Mouse (Mus musculus): ENCODE measurements around the gene Agbl2. TPM values are rescaled to one million over a fixed set of nuclear protein-coding genes. Genes with fewer than 3 reads are reported as not detected.

Agbl2 gene
- polyA plus RNA-seq, 1 experiment = not detected

DNA sequence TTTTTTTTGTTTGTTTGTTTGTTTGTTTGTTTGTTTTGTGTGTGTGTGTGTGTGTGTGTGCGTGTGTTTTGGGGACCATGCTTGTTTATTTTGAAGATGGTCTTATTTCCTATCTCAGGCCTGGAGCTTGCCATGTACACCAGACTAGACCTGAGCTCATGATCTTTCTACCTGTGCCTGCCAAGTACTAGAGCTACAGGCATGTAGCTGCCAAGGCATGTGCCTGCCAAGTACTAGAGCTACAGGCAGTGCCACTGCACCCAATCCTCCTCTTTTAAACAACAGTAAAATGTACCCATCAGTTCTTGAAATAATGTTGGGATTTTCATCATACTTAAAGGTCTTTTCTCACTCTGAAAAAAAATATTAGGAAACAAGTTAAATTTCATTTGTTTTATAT lies 91.5 kb downstream of the Agbl2 start:
- no peaks in the 10 kb centered on the region for H3K36me3 ChIP-seq (ENCODE audit: control insufficient read depth, insufficient read depth)
- no peaks in the 10 kb centered on the region for H3K27me3 ChIP-seq (ENCODE audit: control insufficient read depth, insufficient read depth, insufficient read length)
- no peaks in the 10 kb centered on the region for H3K79me3 ChIP-seq (ENCODE audit: low read depth)
- H3ac ChIP-seq (ENCODE audit: control insufficient read depth, insufficient read length, low read depth) = no peak overlapping the region
- H3K4me3 ChIP-seq (ENCODE audit: insufficient read depth, poor library complexity, severe bottlenecking) = no peak overlapping the region
- no peaks in the 10 kb centered on the region for H3K79me2 ChIP-seq (ENCODE audit: control insufficient read depth, insufficient read depth)
- TF ChIP-seq MYOG (IDR thresholded peaks at IDR 0.05; ENCODE audit: control insufficient read depth, extremely low read depth, insufficient read length) = no peak
- TF ChIP-seq MYOD1 (IDR thresholded peaks at IDR 0.05; ENCODE audit: control insufficient read depth, insufficient read length, low read depth) = no peak
- TF ChIP-seq FOSL1 (IDR thresholded peaks at IDR 0.05; ENCODE audit: insufficient read depth, low read length, poor library complexity, severe bottlenecking) = no peak
- no peak for TF ChIP-seq CEBPB (IDR thresholded peaks at IDR 0.05; ENCODE audit: low read depth)
- TF ChIP-seq MAX (IDR thresholded peaks at IDR 0.05) = no peak
- TF ChIP-seq USF1 (IDR thresholded peaks at IDR 0.05; ENCODE audit: low read depth) = no peak
- no peak for TF ChIP-seq CTCF (IDR thresholded peaks at IDR 0.05; ENCODE audit: control insufficient read depth, insufficient read depth, insufficient read length)

DNA sequence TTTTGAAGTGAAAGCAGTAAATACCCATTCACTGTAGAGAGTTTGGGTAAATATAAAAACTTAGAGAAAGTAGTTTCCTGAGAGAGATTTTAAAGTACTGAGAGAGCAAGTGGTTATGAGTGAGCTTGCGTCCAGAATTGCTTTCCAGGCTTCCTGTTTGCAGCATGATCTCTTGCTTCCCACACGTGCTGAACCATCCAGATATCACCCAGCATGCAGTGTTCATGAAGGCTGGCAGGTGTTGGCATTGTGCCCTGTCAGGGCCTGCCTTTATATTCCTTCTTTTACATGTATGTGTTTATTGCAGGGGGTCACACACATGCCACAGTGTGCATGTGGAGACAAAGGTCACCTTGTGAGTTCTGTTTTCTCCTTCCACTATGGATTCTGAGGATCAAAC lies 92.7 kb downstream of the Agbl2 start:
- Histone ChIP-seq H3K4me3 (ENCODE audit: insufficient read depth, poor library complexity, severe bottlenecking) (no peak overlapping the region), H3K36me3 (ENCODE audit: control insufficient read depth, insufficient read depth) (no peaks in the 10 kb centered on the region), H3K27me3 (ENCODE audit: control insufficient read depth, insufficient read depth, insufficient read length) (peaks cover 3% of the 10 kb centered on the region), H3ac (ENCODE audit: control insufficient read depth, insufficient read length, low read depth) (no peak overlapping the region), H3K79me3 (ENCODE audit: low read depth) (no peaks in the 10 kb centered on the region), H3K79me2 (ENCODE audit: control insufficient read depth, insufficient read depth) (no peaks in the 10 kb centered on the region)
- TF ChIP-seq MYOG (IDR thresholded peaks at IDR 0.05; ENCODE audit: control insufficient read depth, extremely low read depth, insufficient read length) = no peak
- TF ChIP-seq MAX (IDR thresholded peaks at IDR 0.05) = no peak
- no peak for TF ChIP-seq CTCF (IDR thresholded peaks at IDR 0.05; ENCODE audit: control insufficient read depth, insufficient read depth, insufficient read length)
- TF ChIP-seq USF1 (IDR thresholded peaks at IDR 0.05; ENCODE audit: low read depth) = no peak
- TF ChIP-seq MYOD1 (IDR thresholded peaks at IDR 0.05; ENCODE audit: control insufficient read depth, insufficient read length, low read depth) = no peak
- no peak for TF ChIP-seq CEBPB (IDR thresholded peaks at IDR 0.05; ENCODE audit: low read depth)
- no peak for TF ChIP-seq FOSL1 (IDR thresholded peaks at IDR 0.05; ENCODE audit: insufficient read depth, low read length, poor library complexity, severe bottlenecking)

DNA sequence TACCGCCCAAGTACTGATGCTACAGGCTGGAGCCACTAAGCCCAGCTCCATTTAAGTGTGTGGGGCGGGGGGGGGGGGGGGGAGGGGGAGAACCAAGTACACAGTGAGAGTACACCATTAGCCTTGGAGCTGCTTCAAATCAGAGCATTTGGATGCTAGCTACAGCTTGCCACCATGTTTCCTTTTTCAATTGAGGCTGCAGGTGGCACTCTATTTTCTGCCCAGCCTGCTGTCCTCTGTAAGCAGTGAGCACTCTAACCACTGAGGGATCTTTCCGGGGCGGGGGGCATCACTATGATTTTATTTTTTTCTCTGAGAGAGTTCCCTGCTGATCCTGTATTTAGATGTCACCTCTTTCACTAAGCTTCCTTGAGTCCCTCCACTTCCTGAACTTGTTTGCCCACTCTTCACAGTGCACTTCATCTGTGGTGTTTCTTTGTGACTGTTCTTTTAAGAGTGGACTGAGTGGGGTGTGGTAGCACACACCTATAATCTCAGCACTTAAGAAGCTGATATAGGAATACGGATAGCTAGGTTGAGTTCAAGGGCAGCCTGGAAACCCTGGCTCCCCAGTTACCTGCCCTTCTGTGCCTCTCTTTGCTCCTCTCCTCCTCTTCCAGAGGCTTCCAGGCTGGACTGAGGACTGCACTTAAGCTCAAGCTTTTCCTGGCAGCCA lies 95.2 kb downstream of the Agbl2 start:
- Histone ChIP-seq H3K27me3 (ENCODE audit: control insufficient read depth, insufficient read depth, insufficient read length) (peaks cover 3% of the 10 kb centered on the region), H3K4me3 (ENCODE audit: insufficient read depth, poor library complexity, severe bottlenecking) (no peak overlapping the region), H3K79me2 (ENCODE audit: control insufficient read depth, insufficient read depth) (no peaks in the 10 kb centered on the region), H3K36me3 (ENCODE audit: control insufficient read depth, insufficient read depth) (no peaks in the 10 kb centered on the region), H3K79me3 (ENCODE audit: low read depth) (no peaks in the 10 kb centered on the region), H3ac (ENCODE audit: control insufficient read depth, insufficient read length, low read depth) (no peak overlapping the region)
- TF ChIP-seq FOSL1 (IDR thresholded peaks at IDR 0.05; ENCODE audit: insufficient read depth, low read length, poor library complexity, severe bottlenecking) (no peak), CEBPB (IDR thresholded peaks at IDR 0.05; ENCODE audit: low read depth) (no peak), MYOD1 (IDR thresholded peaks at IDR 0.05; ENCODE audit: control insufficient read depth, insufficient read length, low read depth) (no peak), MAX (IDR thresholded peaks at IDR 0.05) (no peak), MYOG (IDR thresholded peaks at IDR 0.05; ENCODE audit: control insufficient read depth, extremely low read depth, insufficient read length) (no peak), USF1 (IDR thresholded peaks at IDR 0.05; ENCODE audit: low read depth) (no peak)

DNA sequence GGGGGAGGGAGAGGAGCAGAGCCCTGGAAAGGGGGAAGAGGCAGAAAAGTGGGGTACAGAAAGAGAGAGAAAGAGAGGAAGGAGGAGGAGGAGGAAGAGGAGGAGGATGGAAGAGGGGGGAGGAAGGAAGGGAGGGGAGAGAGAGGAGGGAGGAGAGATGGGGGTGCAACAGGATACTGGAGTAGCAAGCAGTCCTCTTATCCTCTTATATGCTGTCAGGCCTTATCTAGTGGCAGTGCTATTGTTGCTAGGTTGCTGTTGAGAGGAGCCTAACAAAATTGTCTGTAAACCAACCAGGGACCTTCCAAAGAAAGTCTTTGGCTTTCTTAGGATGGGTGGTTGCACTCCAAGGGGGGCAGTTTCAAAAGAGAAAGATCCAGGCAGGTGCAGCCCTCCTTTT lies 96.9 kb downstream of the Agbl2 start:
- Histone ChIP-seq H3K27me3 (ENCODE audit: control insufficient read depth, insufficient read depth, insufficient read length) (peaks cover 7% of the 10 kb centered on the region), H3K79me3 (ENCODE audit: low read depth) (no peaks in the 10 kb centered on the region), H3ac (ENCODE audit: control insufficient read depth, insufficient read length, low read depth) (no peak overlapping the region), H3K79me2 (ENCODE audit: control insufficient read depth, insufficient read depth) (no peaks in the 10 kb centered on the region), H3K36me3 (ENCODE audit: control insufficient read depth, insufficient read depth) (no peaks in the 10 kb centered on the region), H3K4me3 (ENCODE audit: insufficient read depth, poor library complexity, severe bottlenecking) (no peak overlapping the region)
- TF ChIP-seq MYOG (IDR thresholded peaks at IDR 0.05; ENCODE audit: control insufficient read depth, extremely low read depth, insufficient read length) (no peak), CEBPB (IDR thresholded peaks at IDR 0.05; ENCODE audit: low read depth) (no peak), USF1 (IDR thresholded peaks at IDR 0.05; ENCODE audit: low read depth) (no peak), CTCF (IDR thresholded peaks at IDR 0.05; ENCODE audit: control insufficient read depth, insufficient read depth, insufficient read length) (no peak), MYOD1 (IDR thresholded peaks at IDR 0.05; ENCODE audit: control insufficient read depth, insufficient read length, low read depth) (no peak), FOSL1 (IDR thresholded peaks at IDR 0.05; ENCODE audit: insufficient read depth, low read length, poor library complexity, severe bottlenecking) (no peak)

- Histone ChIP-seq H3K4me3 (ENCODE audit: insufficient read depth, poor library complexity, severe bottlenecking) (no peak overlapping the region), H3K27me3 (ENCODE audit: control insufficient read depth, insufficient read depth, insufficient read length) (peaks cover 15% of the 10 kb centered on the region), H3K79me3 (ENCODE audit: low read depth) (no peaks in the 10 kb centered on the region), H3ac (ENCODE audit: control insufficient read depth, insufficient read length, low read depth) (no peak overlapping the region), H3K36me3 (ENCODE audit: control insufficient read depth, insufficient read depth) (no peaks in the 10 kb centered on the region), H3K79me2 (ENCODE audit: control insufficient read depth, insufficient read depth) (no peaks in the 10 kb centered on the region)
- no peak for TF ChIP-seq CTCF (IDR thresholded peaks at IDR 0.05; ENCODE audit: control insufficient read depth, insufficient read depth, insufficient read length)
- TF ChIP-seq FOSL1 (IDR thresholded peaks at IDR 0.05; ENCODE audit: insufficient read depth, low read length, poor library complexity, severe bottlenecking) = no peak
- TF ChIP-seq USF1 (IDR thresholded peaks at IDR 0.05; ENCODE audit: low read depth) = no peak
- TF ChIP-seq MYOD1 (IDR thresholded peaks at IDR 0.05; ENCODE audit: control insufficient read depth, insufficient read length, low read depth) = no peak
- no peak for TF ChIP-seq MAX (IDR thresholded peaks at IDR 0.05)
- no peak for TF ChIP-seq CEBPB (IDR thresholded peaks at IDR 0.05; ENCODE audit: low read depth)
- no peak for TF ChIP-seq MYOG (IDR thresholded peaks at IDR 0.05; ENCODE audit: control insufficient read depth, extremely low read depth, insufficient read length)
These were observed 97.7 kb downstream of the Agbl2 start for GRCm38 (mm10) chr2:90880144-90880785.
